Mouse (Mus musculus): ENCODE measurements around the gene Slc12a7.

GRCm38 (mm10) chr13:73723081-73723668 lies 9.7 kb upstream of the Slc12a7 start:
- no peak for TF ChIP-seq EP300 (IDR thresholded peaks at IDR 0.05; ENCODE audit: low read depth)
- peak; percentile 49 for TF ChIP-seq CTCF (IDR thresholded peaks at IDR 0.05; ENCODE audit: low read depth)
